Mouse (Mus musculus) hindbrain, embryonic 12.5 days (tissue): ENCODE measurements around the gene Baz2b. TPM values are rescaled to one million over a fixed set of nuclear protein-coding genes. Genes with fewer than 3 reads are reported as not detected.

ENCODE experiments used
- ATAC-seq: fragments of 200-750 bp; cut with Nextera tagmentation; 2 replicates; pipeline ENCODE4 v1.8.0; 2017; ENCODE audit warnings: moderate TSS enrichment; ENCODE audit not compliant: low FRiP score
- H3K27ac ChIP-seq: fragments of 300-500 bp; sonication (generic); 2 replicates; pipeline ENCODE4 v1.5.1; 2016; ENCODE audit warnings: mild to moderate bottlenecking
- H3K27me3 ChIP-seq: fragments of 300-500 bp; sonication (generic); 2 replicates; pipeline ENCODE4 v1.6.1; 2016; ENCODE audit warnings: mild to moderate bottlenecking
- H3K36me3 ChIP-seq: fragments of 300-500 bp; sonication (generic); 2 replicates; pipeline ENCODE4 v1.6.1; 2016; ENCODE audit warnings: mild to moderate bottlenecking
- H3K4me1 ChIP-seq: fragments of 300-500 bp; sonication (generic); 2 replicates; pipeline ENCODE4 v1.6.1; 2016
- H3K4me2 ChIP-seq: fragments of 300-500 bp; sonication (generic); replicated peaks from 2 replicates; pipeline ENCODE4 v1.6.1; 2016; ENCODE audit warnings: mild to moderate bottlenecking
- H3K4me3 ChIP-seq: fragments of 300-500 bp; sonication (generic); 2 replicates; pipeline ENCODE4 v1.5.1; 2016; ENCODE audit warnings: mild to moderate bottlenecking
- H3K9ac ChIP-seq: fragments of 300-500 bp; sonication (generic); 2 replicates; pipeline ENCODE4 v1.6.1; 2016; ENCODE audit warnings: mild to moderate bottlenecking, moderate library complexity
- H3K9me3 ChIP-seq: fragments of 300-500 bp; sonication (generic); replicated peaks from 2 replicates; pipeline ENCODE4 v1.6.1; 2016; ENCODE audit warnings: mild to moderate bottlenecking
- WGBS: fragments of 180-500 bp; shearing (Covaris S2); methylation state at CpG from one replicate; pipeline ENCODE4 v1.1.7; 2016; 5-methylcytosine and 5-hydroxymethylcytosine counted together
- polyA plus RNA-seq: library from polyadenylated mRNA; unstranded; fragments of >200 nt; fragmentation: Nextera tagmentation; extraction: Ambion mirVana; gene quantifications from 2 replicates; pipeline ENCODE4 v1.2.1, GENCODE M21; 2016

Baz2b gene
- polyA plus RNA-seq, 1 experiment from 2014 or later: 92.4 TPM

DNA sequence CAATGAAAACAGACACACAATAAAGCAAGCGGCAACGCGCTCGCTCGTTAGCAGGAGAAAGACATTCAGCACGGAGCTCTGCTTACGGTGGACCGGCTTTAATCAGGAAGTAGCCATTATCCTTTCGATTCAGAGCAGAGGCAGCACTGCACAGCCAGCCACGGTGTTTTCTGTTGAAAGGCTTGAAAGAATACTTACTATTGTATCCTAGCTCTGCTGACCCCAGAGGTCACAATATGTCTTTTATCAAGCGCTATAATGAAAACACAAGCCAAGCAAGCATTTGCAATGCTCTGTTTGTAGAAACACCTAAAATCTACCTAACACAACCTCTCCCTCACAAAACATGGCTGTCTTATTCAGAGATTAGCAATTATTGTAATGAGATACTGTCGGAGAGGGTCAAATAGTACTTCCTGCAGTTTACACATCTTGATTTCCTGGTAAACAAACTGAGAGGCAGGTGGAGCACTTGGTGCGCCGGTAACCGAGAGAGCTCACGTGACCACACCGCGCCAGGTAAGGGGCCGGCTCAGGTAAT is 172.6 kb downstream of the Baz2b start:
- Histone ChIP-seq H3K9ac (peak overlapping the region; percentile 35), H3K27me3 (no peaks in the 10 kb centered on the region), H3K9me3 (no peaks in the 10 kb centered on the region), H3K4me1 (peaks cover 7% of the 10 kb centered on the region), H3K27ac (peak overlapping the region; percentile 75), H3K36me3 (no peaks in the 10 kb centered on the region), H3K4me2 (peak overlapping the region; percentile 59), H3K4me3 (peak overlapping the region; percentile 27)
- ATAC-seq: peak; percentile 69
- WGBS: 10% methylated on average over 19 of the region's 19 CpGs

DNA sequence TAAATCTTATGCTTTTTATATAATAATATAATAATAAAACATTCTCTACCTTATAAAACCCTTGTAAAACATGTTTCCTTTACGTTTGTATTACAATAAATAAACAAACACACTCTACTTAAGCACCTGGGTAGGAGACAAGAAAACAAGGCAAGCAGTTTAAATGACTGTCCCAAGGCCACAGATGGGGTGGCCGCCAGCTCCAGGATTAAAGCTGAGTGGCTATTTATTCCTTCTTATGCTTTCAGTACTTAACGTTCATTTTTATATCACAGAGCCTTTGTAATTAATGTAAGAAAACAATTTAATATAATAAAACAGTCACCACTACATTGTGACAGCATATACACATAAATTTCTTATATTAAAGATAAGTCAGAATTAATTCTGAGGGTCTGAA is 173.3 kb downstream of the Baz2b start:
- Histone ChIP-seq H3K9me3 (no peaks in the 10 kb centered on the region), H3K4me3 (no peak overlapping the region), H3K27ac (no peak overlapping the region), H3K36me3 (no peaks in the 10 kb centered on the region), H3K27me3 (no peaks in the 10 kb centered on the region), H3K9ac (no peak overlapping the region), H3K4me1 (peaks cover 7% of the 10 kb centered on the region), H3K4me2 (peak overlapping the region; percentile 59; the same call in 1 of the 2 replicates)
- 65% methylated on average over 3 of the region's 3 CpGs for WGBS
- ATAC-seq: no peak

DNA sequence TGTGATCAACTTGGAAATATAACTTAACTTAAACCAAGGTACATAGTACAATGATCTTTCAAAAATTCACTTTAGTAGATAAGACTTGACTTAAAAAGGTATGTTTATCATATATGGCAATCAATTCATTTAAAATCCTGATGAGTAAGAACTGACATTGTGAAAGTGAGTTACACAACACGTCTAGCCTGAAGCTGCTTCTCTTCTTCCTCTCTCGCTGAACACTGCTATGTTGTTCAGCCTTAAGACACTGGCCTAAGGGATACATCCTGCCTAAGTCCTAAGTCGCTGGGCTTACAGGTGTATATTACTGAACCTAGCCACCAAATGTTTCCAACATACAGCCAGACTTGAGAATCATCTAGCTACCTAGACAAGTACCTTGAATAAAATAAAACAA is 178.6 kb downstream of the Baz2b start:
- Histone ChIP-seq H3K4me1 (peaks cover 4% of the 10 kb centered on the region), H3K4me2 (no peak overlapping the region), H3K4me3 (no peak overlapping the region), H3K27me3 (no peaks in the 10 kb centered on the region), H3K27ac (no peak overlapping the region), H3K9me3 (no peaks in the 10 kb centered on the region), H3K36me3 (no peaks in the 10 kb centered on the region), H3K9ac (no peak overlapping the region)
- no peak for ATAC-seq
- WGBS: 92% methylated on average over 3 of the region's 3 CpGs

GRCm38 (mm10) chr2:60029020-60029419 is 180.6 kb downstream of the Baz2b start:
- H3K27ac ChIP-seq: no peak overlapping the region
- H3K36me3 ChIP-seq: no peaks in the 10 kb centered on the region
- WGBS: 94% methylated on average over 5 of the region's 5 CpGs
- H3K27me3 ChIP-seq: no peaks in the 10 kb centered on the region
- no peak for ATAC-seq
- no peak overlapping the region for H3K4me2 ChIP-seq
- peaks cover 4% of the 10 kb centered on the region for H3K4me1 ChIP-seq
- H3K9ac ChIP-seq: no peak overlapping the region
- no peaks in the 10 kb centered on the region for H3K9me3 ChIP-seq
- no peak overlapping the region for H3K4me3 ChIP-seq

DNA sequence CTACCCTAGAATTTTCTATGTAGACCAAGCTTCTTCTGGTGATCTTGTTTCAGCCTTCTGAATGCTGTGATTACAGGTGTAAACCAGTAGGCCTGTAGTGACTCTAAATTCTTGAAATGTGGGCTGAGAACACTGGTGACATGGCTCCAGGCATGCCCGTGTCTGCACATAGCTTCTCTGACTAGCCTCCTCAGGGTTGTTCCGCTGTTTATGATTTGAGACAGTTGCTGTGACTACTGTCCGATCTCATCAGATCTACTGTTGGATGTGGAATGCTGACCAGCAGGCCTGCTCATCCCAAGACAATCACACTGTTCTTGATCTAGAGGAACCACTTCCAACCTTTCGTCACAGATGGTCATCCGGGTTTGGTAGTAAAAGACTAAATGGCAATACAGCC is 182.5 kb downstream of the Baz2b start:
- Histone ChIP-seq H3K27ac (no peak overlapping the region), H3K9ac (no peak overlapping the region), H3K4me1 (peaks cover 4% of the 10 kb centered on the region), H3K9me3 (no peaks in the 10 kb centered on the region), H3K27me3 (no peaks in the 10 kb centered on the region), H3K36me3 (no peaks in the 10 kb centered on the region), H3K4me2 (no peak overlapping the region), H3K4me3 (no peak overlapping the region)
- no peak for ATAC-seq
- WGBS: 91% methylated on average over 5 of the region's 5 CpGs

- H3K4me3 ChIP-seq: no peak overlapping the region
- H3K4me1 ChIP-seq: peaks cover 4% of the 10 kb centered on the region
- H3K9ac ChIP-seq: no peak overlapping the region
- ATAC-seq: no peak
- no peaks in the 10 kb centered on the region for H3K36me3 ChIP-seq
- WGBS: 38% methylated on average over 6 of the region's 6 CpGs
- H3K27ac ChIP-seq: no peak overlapping the region
- H3K27me3 ChIP-seq: no peaks in the 10 kb centered on the region
- H3K4me2 ChIP-seq: no peak overlapping the region
- no peaks in the 10 kb centered on the region for H3K9me3 ChIP-seq
Observed at GRCm38 (mm10) chr2:60026554-60026953, 183.1 kb downstream of the Baz2b start.

DNA sequence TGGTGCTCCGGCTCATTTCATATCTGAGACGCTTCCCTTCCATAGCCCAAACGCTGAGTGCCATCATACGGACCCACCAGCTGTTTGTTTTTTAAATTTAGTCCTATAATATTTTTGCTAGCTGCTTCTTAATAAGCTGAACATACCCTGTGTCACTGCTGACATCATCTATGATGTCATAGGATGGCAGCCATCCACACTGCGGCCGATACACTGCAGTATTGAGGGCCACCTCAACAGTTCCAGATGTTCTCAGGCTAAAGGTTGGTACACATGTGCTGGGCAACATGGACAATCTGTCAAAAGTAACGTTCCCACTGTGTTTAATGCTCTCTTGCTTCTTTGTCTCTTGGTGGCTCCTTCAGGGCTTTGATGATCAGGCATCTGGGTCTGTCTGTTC is 185.9 kb downstream of the Baz2b start:
- Histone ChIP-seq H3K27ac (no peak overlapping the region), H3K4me3 (no peak overlapping the region), H3K36me3 (no peaks in the 10 kb centered on the region), H3K4me1 (peaks cover 4% of the 10 kb centered on the region), H3K9me3 (no peaks in the 10 kb centered on the region), H3K9ac (no peak overlapping the region), H3K27me3 (no peaks in the 10 kb centered on the region), H3K4me2 (no peak overlapping the region)
- 89% methylated on average over 7 of the region's 7 CpGs for WGBS
- 0 out of 2 replicates have a peak, but pooled peaks have one; percentile 44 for ATAC-seq

GRCm38 (mm10) chr2:60021556-60021955 is 188.1 kb downstream of the Baz2b start:
- Histone ChIP-seq H3K27ac (no peak overlapping the region), H3K9me3 (no peaks in the 10 kb centered on the region), H3K36me3 (no peaks in the 10 kb centered on the region), H3K9ac (no peak overlapping the region), H3K4me2 (no peak overlapping the region), H3K4me1 (peaks cover 3% of the 10 kb centered on the region), H3K27me3 (no peaks in the 10 kb centered on the region), H3K4me3 (no peak overlapping the region)
- 62% methylated on average over 5 of the region's 5 CpGs for WGBS
- ATAC-seq: no peak

DNA sequence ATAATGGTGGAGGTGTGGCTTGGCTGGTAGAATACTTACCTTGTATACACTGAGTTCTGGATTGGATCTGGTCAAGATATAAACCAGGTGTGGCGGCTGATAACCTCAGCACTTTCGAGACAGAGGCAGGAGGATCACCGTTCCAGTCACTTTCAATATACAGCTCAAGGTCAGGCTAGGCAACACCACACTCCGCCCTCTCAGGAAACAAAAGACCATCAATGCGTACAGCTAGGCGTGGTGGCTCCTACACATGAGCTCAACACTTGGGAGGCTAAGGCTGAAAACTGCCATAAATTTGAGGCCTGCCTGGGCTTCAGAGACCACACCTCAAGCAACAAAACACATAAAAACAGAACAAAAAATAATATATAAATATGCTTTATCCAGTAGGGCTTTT is 188.5 kb downstream of the Baz2b start:
- no peaks in the 10 kb centered on the region for H3K4me1 ChIP-seq
- H3K27me3 ChIP-seq: no peaks in the 10 kb centered on the region
- no peak overlapping the region for H3K27ac ChIP-seq
- no peak overlapping the region for H3K4me3 ChIP-seq
- no peaks in the 10 kb centered on the region for H3K9me3 ChIP-seq
- H3K4me2 ChIP-seq: no peak overlapping the region
- no peak overlapping the region for H3K9ac ChIP-seq
- WGBS: 89% methylated on average over 6 of the region's 6 CpGs
- ATAC-seq: no peak
- H3K36me3 ChIP-seq: no peaks in the 10 kb centered on the region

GRCm38 (mm10) chr2:60019546-60020250 is 189.9 kb downstream of the Baz2b start:
- no peak for ATAC-seq
- WGBS: 100% methylated on average over 3 of the region's 3 CpGs

DNA sequence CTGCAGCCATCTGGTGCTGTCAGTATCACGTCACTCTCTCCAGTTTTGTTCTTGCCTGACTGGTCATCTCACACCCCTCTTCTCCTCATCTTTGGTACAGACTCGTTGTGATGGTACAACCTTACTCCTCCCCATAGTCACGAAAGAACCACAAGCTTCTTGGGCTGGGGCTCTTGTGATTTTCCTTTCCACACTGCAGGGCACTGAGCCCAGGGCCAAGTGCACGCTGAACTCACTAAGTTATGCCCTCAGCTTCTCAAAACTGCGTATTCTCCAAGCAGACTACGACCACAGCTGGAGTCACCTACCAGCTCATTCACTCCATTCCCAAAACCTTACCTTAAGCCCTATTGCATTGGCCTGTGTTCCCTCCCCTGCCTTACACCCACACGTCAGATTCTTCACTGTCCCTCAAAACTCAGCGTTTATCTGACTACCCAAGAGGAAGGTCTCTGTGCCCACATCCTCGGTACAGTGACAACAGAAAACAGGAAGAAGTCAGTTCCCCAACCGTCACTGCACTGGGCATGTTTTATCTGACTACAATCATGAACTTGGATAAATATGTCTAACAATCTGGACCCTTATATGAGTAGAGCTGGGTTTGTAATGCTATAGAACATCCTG is 190.7 kb downstream of the Baz2b start:
- H3K27ac ChIP-seq: no peak overlapping the region
- H3K9ac ChIP-seq: no peak overlapping the region
- no peaks in the 10 kb centered on the region for H3K36me3 ChIP-seq
- H3K27me3 ChIP-seq: no peaks in the 10 kb centered on the region
- H3K9me3 ChIP-seq: no peaks in the 10 kb centered on the region
- no peaks in the 10 kb centered on the region for H3K4me1 ChIP-seq
- H3K4me2 ChIP-seq: no peak overlapping the region
- no peak for ATAC-seq
- WGBS: 86% methylated on average over 10 of the region's 10 CpGs
- H3K4me3 ChIP-seq: no peak overlapping the region

More at GRCm38 (mm10) chr2:60019546-60020250, 189.9 kb downstream of the Baz2b start:
- H3K4me1 ChIP-seq: no peaks in the 10 kb centered on the region
- no peaks in the 10 kb centered on the region for H3K9me3 ChIP-seq
- no peak overlapping the region for H3K4me2 ChIP-seq
- no peak overlapping the region for H3K27ac ChIP-seq
- H3K27me3 ChIP-seq: no peaks in the 10 kb centered on the region
- H3K4me3 ChIP-seq: no peak overlapping the region
- no peaks in the 10 kb centered on the region for H3K36me3 ChIP-seq
- no peak overlapping the region for H3K9ac ChIP-seq

DNA sequence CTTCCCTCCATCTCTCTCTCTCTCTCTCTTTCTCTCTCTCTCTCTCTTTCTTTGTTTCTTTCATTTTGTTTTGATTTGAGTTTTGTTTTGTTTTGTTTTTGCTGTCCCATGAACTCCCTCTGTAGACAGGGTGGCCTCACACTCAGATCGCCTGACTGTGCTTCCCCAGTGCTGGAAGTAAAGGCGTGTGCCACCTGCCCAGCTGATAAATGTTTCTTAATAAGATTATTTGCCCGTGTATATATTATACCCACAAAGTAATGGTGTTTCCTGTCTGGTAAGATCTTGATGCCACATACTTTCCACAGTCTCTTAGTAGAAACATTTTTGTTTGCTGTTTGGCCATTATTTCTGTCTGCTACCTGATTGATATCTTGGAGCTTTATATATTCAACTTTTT is 198.1 kb downstream of the Baz2b start:
- no peaks in the 10 kb centered on the region for H3K27me3 ChIP-seq
- WGBS: 95% methylated on average over 3 of the region's 3 CpGs
- no peaks in the 10 kb centered on the region for H3K9me3 ChIP-seq
- no peak overlapping the region for H3K4me2 ChIP-seq
- ATAC-seq: no peak
- H3K9ac ChIP-seq: no peak overlapping the region
- H3K4me1 ChIP-seq: no peaks in the 10 kb centered on the region
- H3K4me3 ChIP-seq: no peak overlapping the region
- H3K27ac ChIP-seq: no peak overlapping the region
- no peaks in the 10 kb centered on the region for H3K36me3 ChIP-seq

DNA sequence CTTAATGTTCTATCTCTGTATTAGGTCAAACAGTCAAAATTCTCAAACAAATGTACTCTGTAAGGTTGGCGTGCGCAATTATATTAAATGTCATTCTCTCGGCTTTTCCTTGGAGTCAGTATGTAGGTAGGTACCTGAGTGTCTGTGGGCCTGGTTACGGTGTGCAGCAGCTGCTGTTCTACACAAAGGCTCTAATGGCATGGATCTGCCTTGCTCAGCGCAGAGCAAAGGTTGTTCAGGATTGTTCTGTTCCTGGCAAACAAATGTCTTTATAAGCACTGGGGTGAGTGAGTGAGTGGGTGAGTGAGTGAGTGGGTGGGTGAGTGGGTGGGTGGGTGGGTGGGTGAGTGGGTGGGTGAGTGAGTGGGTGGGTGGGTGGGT is 206.0 kb downstream of the Baz2b start:
- H3K36me3 ChIP-seq: peaks cover 18% of the 10 kb centered on the region; the same call in 1 of the 2 replicates
- H3K4me3 ChIP-seq: no peak overlapping the region
- H3K4me1 ChIP-seq: no peaks in the 10 kb centered on the region; the same call in 1 of the 2 replicates
- 93% methylated on average over 5 of the region's 5 CpGs for WGBS
- H3K4me2 ChIP-seq: no peak overlapping the region
- no peak for ATAC-seq
- no peak overlapping the region for H3K9ac ChIP-seq
- no peak overlapping the region for H3K27ac ChIP-seq
- H3K9me3 ChIP-seq: no peaks in the 10 kb centered on the region
- no peaks in the 10 kb centered on the region for H3K27me3 ChIP-seq
